Mouse (Mus musculus) cerebellum, adult (tissue): ENCODE measurements around the gene Ddhd1.

Experiments used
- ATAC-seq: cut with Nextera tagmentation; 2 replicates; pipeline ENCODE4 v1.9.2; 2017; ENCODE audit warnings: mild to moderate bottlenecking, moderate library complexity, mixed read lengths; ENCODE audit not compliant: insufficient number of reproducible peaks, low FRiP score, low TSS enrichment

Ddhd1 gene

GRCm38 (mm10) chr14:45647175-45647574, 10.8 kb downstream of the Ddhd1 start:
- ATAC-seq: no peak

DNA sequence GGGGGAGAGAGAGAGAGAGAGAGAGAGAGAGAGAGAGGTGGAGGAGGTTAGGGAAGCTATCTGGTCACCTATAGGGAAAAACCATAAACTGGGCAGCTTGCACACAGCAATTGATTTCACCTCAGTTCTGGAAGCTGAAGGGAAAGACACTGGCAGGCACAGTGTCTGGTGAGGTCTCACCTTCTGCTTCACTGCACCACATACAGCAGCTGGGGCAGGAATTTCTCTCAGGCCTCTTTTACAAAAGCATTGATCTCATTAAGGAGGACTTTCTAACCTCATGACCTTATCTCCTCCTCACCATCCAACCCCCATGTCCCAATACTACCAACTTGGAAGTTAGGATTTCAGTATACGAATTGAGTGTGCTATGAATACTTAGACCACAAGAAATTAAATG, 13.2 kb downstream of the Ddhd1 start:
- ATAC-seq: no peak

- ATAC-seq: no peak
Measured at GRCm38 (mm10) chr14:45644202-45644601, 13.7 kb downstream of the Ddhd1 start.

GRCm38 (mm10) chr14:45643461-45643860, 14.5 kb downstream of the Ddhd1 start:
- no peak for ATAC-seq

- ATAC-seq: no peak
Measured at GRCm38 (mm10) chr14:45642795-45643194, 15.1 kb downstream of the Ddhd1 start.

DNA sequence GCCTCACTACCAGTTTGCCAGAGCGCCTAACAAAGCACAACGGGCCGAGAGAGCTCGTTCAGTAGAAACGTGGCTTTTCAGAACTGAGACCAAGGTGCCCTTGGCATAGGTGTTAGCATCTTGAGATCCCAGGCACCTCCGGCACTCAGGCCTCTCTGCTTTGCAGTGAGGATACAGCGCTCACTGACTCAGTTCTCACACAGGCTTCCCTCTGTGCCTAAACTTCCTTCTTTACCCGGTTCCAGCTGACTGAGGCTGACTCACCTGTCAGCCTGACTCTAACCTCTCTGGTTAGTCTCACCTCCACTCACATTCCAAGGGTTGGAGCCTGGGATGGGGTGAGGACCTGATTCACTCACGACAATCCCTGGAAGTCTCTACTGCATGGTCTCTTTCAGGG, 15.7 kb downstream of the Ddhd1 start:
- 0 out of 2 replicates have a peak, but pooled peaks have one; percentile 10 for ATAC-seq

GRCm38 (mm10) chr14:45638717-45639116, 19.2 kb downstream of the Ddhd1 start:
- ATAC-seq: no peak

DNA sequence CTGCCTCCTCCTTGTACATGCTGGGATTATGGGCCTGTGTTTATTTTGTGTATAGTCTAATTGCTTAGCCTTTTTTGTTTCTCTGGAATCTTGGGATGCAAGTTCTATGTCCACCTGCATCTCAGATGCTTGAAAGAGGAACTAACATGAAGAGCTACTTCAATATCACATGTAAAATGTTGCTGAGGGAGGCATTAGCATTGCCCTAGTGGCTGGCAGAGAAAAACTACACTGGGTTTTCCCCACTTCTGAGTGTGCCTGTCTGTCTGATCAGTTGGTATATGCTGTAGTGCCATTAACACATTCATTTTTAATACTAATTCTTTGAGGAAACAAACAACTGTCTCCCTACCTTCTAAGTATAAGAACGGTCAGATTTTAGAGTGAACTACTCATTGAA, 22.4 kb downstream of the Ddhd1 start:
- no peak for ATAC-seq

DNA sequence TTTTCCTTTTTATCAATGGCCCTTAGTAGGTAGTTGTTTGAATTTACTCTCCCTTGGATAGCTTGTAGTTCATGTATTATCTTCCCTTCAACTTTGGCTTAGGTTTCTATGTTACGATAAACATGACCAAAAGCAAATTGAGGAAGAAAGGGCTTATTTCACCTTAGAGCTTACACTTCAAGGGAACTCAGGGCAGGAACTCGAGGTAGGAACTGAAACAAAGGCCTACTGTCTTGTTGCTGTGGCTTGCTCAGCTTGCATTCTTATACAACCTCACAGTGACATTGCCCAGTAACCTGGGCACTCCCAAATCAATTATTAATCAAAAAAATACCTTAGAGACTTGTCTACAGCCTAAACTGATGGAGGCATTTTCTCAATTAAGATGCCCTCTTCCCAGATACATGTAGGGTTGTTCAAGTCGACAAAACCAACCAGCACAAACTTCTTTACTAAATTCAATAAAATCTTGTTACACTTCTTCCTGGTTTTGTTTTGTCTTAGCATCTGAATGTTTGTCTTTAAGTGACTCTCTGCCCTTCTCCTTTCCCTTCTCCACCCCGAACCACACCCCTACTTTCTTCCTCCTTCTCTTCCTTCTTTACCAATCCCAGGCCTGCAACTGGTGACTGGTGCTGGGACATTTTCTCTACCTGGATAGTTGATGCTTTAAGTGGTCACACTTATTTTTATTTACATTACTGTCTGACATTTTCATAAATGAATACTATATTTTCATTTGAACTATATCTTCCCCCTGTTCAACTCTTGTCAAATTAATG, 25.0 kb downstream of the Ddhd1 start:
- no peak for ATAC-seq

DNA sequence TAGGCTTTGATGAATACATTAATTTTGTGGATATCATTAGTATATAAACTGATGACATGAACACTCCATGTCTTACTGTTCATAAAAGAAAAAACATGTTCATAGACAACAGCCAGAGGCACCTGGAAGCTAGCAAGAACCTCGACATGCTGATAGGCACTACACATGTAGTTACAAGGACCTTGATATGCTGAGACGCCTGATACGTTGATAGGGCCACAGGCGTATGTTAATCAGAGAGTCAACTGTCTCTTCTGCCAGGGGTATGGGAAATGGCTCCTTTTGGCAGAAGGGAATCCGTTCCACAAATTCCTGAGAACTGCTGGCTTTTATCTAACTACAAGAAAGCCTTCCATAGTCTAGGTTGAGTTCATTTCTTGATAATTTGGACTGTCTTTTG, 27.4 kb downstream of the Ddhd1 start:
- no peak for ATAC-seq

DNA sequence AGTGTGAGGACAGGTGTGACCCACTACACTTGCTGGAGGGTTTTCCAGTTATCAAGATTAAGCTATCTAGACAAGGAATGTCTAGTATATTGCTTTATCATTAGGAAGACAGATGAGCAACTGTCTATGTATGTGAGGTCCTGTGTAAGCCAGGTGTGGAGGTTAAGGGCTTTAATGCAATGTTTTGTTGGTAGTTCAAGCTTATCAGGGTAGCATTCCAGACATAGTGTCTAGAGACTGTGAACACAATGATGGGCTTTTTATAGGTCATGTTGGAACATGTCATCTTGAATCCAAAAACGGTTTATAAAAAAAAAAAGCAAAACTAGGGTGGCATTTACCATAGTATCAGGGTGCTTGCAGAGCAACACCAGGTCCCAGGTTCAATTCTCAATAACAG, 28.0 kb downstream of the Ddhd1 start:
- ATAC-seq: no peak

GRCm38 (mm10) chr14:45618351-45618750, 39.6 kb downstream of the Ddhd1 start:
- ATAC-seq: no peak

- ATAC-seq: no peak
Measured at GRCm38 (mm10) chr14:45616526-45616925, 41.4 kb downstream of the Ddhd1 start.

GRCm38 (mm10) chr14:45615776-45616175, 42.2 kb downstream of the Ddhd1 start:
- no peak for ATAC-seq

- ATAC-seq: no peak
Measured at GRCm38 (mm10) chr14:45614822-45615221, 43.1 kb downstream of the Ddhd1 start.

- no peak for ATAC-seq
Measured at GRCm38 (mm10) chr14:45614406-45614805, 43.5 kb downstream of the Ddhd1 start.

- ATAC-seq: no peak
Measured at GRCm38 (mm10) chr14:45611654-45612053, 46.3 kb downstream of the Ddhd1 start.

GRCm38 (mm10) chr14:45602002-45602401, 55.9 kb downstream of the Ddhd1 start:
- no peak for ATAC-seq

- no peak for ATAC-seq
Measured at GRCm38 (mm10) chr14:45600587-45600986, 57.4 kb downstream of the Ddhd1 start.

GRCm38 (mm10) chr14:45597855-45598254, 60.1 kb downstream of the Ddhd1 start:
- no peak for ATAC-seq

GRCm38 (mm10) chr14:45593261-45593660, 64.7 kb downstream of the Ddhd1 start:
- ATAC-seq: no peak

DNA sequence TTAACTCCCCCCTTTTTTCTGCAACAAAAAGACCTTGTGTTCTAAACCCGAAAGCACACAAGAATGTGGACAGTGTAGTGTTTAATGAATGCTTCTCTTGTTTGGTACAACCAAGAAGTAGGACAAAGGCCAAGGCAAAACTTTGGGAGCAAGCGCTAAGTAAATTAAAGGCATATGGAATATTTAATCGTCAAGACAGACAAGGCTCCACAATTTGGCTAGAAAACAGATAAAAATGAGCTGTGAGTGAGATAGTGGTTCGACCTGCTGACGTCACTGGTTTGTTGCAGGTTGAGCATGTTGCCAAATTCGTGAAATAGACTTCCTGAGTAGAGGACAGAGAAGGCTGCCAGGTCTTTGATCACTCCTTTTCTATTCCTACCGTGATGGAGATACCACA, 69.5 kb downstream of the Ddhd1 start:
- ATAC-seq: no peak
